Mouse (Mus musculus) NIH3T3 (cell line): ENCODE measurements around the gene Tas2r108.
A peak's percentile ranks its signal among the peaks of the same experiment; 100 is the strongest.

Experiments
- DNase-seq: peaks from one replicate; pipeline ENCODE4 v3.0.0-alpha.2; 2012; ENCODE audit warnings: low read depth

Tas2r108 gene

GRCm38 (mm10) chr6:40493229-40493628 is at the start of gene Tas2r108:
TSS of gene Tas2r108 (plus strand) at chr6:40493529.
- DNase-seq = no peak

GRCm38 (mm10) chr6:40448626-40449025 is 44.7 kb upstream of the Tas2r108 start:
- DNase-seq = peak; percentile 52

DNA sequence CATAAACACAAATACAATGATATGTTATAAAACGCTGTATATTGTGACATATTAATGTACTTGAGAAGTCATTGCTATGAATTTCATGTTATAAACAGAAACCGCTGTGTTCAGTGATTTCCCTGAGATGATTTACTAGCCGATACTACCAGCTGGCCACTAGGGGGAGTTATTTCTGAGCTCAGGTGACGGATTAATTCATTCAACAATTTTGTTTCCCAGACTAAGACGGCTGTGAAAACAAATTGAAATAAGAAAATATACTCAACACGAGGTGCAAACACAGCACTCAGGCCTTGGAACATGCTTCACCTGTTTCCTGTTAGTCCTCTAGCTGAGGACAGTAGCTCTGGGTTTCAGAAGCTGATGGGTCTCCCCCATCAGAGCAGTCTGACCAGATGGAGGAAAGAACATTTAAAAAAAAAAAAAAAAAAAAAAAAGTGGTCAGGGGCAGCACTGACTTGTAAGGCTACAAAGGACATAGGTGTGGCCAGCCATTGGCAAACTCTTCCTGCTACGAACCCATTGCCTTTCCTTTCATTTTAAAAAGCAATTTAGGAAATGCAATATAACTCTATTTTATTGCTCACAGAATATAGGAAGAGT is 38.8 kb upstream of the Tas2r108 start:
- DNase-seq = peak; percentile 54

DNA sequence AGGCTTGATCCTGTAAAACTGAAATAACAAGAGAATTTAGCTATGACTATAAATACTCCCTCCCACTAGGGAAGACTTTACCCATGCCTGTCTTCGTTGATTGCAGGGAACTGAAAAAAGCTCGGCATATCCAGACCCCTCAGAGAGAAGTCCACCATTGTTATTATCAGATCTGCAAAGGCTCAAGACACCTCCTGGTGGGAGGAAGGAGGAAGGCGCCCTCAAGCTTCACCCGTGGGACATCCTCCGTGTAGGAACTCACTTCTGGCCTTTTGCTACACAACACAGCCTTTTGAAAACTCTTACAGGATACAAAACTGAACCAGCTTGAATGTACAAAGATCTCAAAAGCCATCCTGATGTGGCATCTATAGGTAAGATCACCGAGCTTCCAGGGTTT is 27.6 kb upstream of the Tas2r108 start:
- DNase-seq = peak; percentile 28

DNA sequence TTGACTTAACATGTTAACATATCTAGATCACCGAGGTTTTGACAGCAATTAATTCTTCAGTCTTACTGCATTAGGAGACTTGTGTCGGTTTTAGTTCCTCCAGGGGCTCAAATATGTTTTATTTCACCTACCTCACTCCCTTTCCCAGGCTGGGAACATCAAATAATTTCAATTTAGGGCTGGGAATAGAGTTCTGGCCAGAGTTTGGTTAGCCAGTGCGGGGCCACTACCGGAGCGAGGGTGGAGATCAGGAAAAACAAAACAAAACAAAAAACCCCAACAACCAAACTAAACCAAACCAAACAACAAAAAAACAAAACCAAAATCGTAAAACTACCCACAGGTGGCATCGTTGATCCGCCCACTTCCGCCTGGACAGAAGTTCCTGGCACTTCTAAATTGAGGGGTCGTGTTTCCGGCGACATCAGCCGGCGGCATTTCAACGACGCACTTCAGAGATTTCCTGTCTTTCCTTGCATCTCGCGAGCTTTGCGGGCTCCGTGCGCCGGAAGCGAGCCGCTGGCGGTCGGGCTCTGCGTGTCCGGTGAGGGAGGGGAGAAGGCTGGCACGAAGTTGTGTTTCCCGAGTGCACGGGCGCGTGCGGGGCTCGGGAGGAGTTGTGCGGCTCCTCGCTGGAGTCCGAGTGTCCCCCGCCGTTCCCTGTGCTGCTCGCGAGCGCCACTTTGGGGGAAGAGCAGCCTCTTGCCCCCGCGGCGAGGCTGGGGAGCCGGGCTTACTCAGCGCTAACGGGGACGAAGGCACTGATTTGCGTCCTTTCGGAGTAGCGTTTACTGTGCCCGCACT is 22.2 kb upstream of the Tas2r108 start, which contains the start of gene Ssbp1:
Ssbp1 (plus strand) TSS at position 437 of the 804 bp plus-strand sequence.
- peak; percentile 98 for DNase-seq

DNA sequence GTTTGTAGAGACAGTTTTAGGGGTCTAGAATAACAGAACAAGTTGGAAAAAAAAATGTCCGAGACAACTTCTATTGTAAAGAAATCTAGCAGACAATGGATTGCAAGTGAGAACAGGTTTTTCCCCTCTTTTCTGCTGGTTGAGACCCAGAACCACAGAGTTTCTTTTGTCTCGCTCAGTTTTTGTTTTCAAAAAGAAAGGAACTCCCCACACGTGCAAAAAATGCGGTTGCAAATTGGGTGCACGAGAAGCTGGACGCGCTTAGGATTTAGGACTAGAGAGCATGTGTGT is 21.7 kb upstream of the Tas2r108 start:
- DNase-seq = no peak

GRCm38 (mm10) chr6:40476132-40476531 is 17.2 kb upstream of the Tas2r108 start:
- DNase-seq = no peak

DNA sequence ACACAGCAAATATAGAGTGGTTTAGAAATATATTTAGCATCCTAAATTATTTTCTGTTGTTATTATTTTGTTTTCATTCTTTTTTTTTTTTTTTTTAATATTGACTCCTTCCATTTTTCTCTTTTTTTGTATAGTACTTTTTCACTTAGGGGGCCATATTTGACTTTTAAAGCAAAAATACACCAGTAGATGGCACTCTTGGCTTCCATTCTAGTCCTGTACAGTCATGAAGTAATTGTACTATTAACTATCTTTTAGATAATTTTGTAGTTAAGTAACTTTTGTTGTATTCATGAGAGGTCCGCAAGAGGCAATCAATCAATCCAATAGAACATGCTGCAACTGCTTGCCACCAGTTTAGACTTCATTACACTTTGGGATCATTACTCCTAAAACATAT is 13.6 kb upstream of the Tas2r108 start:
- peak; percentile 62 for DNase-seq

DNA sequence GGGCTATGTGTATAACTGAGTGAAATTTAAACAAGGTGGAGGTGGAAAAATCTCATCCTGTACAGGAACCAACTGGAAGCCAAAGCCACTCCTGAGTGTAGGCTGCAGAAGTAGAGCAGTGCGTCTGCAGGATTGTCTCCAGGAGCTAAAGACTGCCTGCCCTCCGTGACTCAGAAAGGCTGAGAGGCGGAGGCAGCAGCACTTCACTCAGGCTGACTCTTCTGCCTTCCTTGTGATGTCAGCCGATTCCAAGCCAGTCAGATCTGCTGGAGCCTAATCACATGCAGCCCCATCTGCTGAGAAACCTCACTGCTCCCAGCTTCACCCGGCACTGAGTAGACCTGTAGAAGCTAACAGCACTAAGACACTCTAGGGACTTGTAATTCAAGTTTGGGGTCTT is 11.0 kb upstream of the Tas2r108 start:
- DNase-seq = no peak

DNA sequence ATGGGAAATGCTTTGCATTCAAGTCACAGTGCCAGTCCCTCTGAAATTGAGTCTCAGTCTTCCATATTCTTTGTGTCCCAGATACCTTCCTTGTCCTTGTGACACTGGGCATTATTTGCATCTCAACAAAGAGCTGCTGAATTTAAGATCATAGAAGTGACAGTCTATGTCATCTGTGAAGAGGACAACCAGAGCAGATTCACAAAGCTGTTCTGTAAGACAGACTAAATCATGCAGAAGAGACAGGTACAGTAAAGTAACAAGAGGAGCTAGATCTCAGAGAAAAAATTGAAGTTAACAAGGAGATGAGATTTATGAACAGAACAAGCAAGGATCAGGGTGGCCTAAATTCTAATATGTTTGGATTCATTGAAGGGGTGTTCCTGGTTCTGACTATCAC is 2.4 kb upstream of the Tas2r108 start, which contains the start of gene Tas2r137:
Tas2r137 (plus strand) TSS at position 301 of the 400 bp plus-strand sequence.
- no peak for DNase-seq

GRCm38 (mm10) chr6:40519408-40519807 is 26.1 kb downstream of the Tas2r108 start, which contains the start of gene Prss37:
TSS of gene Prss37 (minus strand) at chr6:40519508.
- no peak for DNase-seq
